Mouse (Mus musculus) stomach, postnatal 0 days (tissue): ENCODE data around the gene Tenm4.

Experiments
- CTCF ChIP-seq: IDR thresholded peaks from 2 replicates; pipeline ENCODE4 v1.5.1; 2016; ENCODE audit warnings: antibody characterized with exemption, low read depth, mild to moderate bottlenecking, moderate library complexity
- EP300 ChIP-seq: optimal IDR thresholded peaks from 2 replicates; pipeline ENCODE3; 2016; ENCODE audit warnings: antibody characterized with exemption

- TF ChIP-seq CTCF (no peak), EP300 (no peak)
Measured at GRCm38 (mm10) chr7:96790326-96790725, 619.3 kb downstream of the Tenm4 start.
